ENCODE assay signal across 7 mouse cellular contexts in genomic region chr1:73963626-73964025, GRCm38 (mm10).
DNase-seq lines count a peak whose midpoint lies in the region; ATAC-seq lines count a peak whose summit lies in the region.

No protein-coding gene starts in this region.

- peaks cover 5% of the 10 kb centered on the region; the same call in 1 of the 2 replicates for H3K36me3 ChIP-seq in lung, embryonic 16.5 days (ENCODE audit: control insufficient read depth, insufficient read depth, low read length)

- peak overlapping the region; percentile 97 for H3K27ac ChIP-seq in lung, embryonic 16.5 days (ENCODE audit: low read length)

- 12% methylated on average over 8 of the region's 8 CpGs for WGBS in lung, embryonic 16.5 days

- H3K4me3 ChIP-seq in lung, embryonic 16.5 days (ENCODE audit: low read length) = no peak overlapping the region

- H3K9me3 ChIP-seq in lung, embryonic 16.5 days (ENCODE audit: control insufficient read depth, low read length) = no peaks in the 10 kb centered on the region

- 0 out of 2 replicates have a peak, but pooled peaks have one; percentile 12 for ATAC-seq in lung, embryonic 16.5 days (ENCODE audit: low read depth)

- peaks cover 72% of the 10 kb centered on the region for H3K4me1 ChIP-seq in lung, embryonic 16.5 days (replicated peaks; ENCODE audit: control insufficient read depth, insufficient read depth, low read length)

- peak; percentile 83 for DNase-seq in NIH3T3 (ENCODE audit: low read depth)
- DNase-seq in adrenal gland, postnatal 36 days = peak; percentile 92 to 94
- peak; percentile 85 for DNase-seq in heart, adult 8-10 months (ENCODE audit: low spot score)
- peak; percentile 77 for DNase-seq in kidney, adult 11 months
- DNase-seq in urinary bladder, postnatal 25 days (ENCODE audit: low spot score) = peak; percentile 50
- no peak for DNase-seq in spleen, adult 12 weeks (ENCODE audit: low spot score)

- H3K9ac ChIP-seq in lung, embryonic 16.5 days (ENCODE audit: low read length) = peak overlapping the region; percentile 36; the same call in 1 of the 2 replicates

- peak overlapping the region; percentile 17; the same call in 1 of the 2 replicates for H3K4me2 ChIP-seq in lung, embryonic 16.5 days (ENCODE audit: low read depth, low read length)

- H3K27me3 ChIP-seq in lung, embryonic 16.5 days (ENCODE audit: control insufficient read depth, insufficient read depth, low read depth, low read length) = no peaks in the 10 kb centered on the region
